Mouse (Mus musculus) skeletal muscle tissue, postnatal 0 days (tissue): ENCODE data around the gene Evi5l. TPM values are rescaled to one million over a fixed set of nuclear protein-coding genes. Genes with fewer than 3 reads are reported as not detected.

Source experiments
- polyA plus RNA-seq: library from polyadenylated mRNA; unstranded; fragments of >200 nt; fragmentation: Nextera tagmentation; extraction: Ambion mirVana; gene quantifications from 2 replicates; pipeline ENCODE4 v1.2.1, GENCODE M21; 2015

Gene Evi5l
- polyA plus RNA-seq, result 9.6 and 11.2 TPM in 2 replicates

DNA sequence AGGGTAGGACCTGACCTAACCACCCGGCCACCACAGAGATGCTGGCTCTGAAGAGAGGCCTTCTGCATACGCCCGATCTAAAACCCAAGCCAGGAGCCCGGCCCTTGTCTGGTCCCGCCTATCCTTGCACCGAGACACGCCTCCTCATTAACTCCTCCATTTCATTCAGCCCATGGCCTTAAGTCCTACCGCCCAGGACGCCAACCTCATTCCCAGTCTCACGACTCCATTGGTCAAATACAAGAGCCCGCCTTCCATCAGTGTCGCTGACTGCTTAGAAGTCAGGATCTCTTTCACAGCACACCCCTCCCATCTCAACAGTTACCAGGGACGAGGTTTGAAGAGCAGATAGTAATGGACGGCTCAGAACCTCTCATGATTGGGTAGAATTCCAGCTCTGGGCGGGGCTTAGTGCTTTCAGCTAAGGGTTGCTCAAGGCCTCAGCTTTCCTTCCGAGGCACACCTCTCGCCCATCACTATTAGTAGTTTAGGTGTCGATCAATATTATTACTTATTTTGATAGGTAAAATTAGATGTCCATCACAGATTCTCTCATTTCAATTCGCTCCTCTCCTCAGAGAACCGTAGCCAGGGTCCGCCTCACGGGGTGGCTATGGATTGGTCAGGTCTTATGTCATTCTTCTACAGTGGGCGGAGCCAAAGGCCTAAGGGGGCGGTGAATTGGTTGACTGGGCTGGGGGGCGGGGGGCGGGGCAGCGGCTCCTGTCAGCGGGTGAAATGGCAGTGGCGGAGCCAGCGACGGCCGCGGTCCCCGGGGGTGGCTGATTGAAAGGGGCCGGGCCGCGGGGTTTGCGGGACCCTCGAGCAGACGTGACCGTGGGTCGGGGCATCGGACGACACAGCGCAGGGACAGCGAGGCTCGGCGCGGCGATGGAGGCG lies at the start of gene Evi5l:
TSS of gene Evi5l (plus strand) at position 716 of the 900 bp plus-strand sequence.

DNA sequence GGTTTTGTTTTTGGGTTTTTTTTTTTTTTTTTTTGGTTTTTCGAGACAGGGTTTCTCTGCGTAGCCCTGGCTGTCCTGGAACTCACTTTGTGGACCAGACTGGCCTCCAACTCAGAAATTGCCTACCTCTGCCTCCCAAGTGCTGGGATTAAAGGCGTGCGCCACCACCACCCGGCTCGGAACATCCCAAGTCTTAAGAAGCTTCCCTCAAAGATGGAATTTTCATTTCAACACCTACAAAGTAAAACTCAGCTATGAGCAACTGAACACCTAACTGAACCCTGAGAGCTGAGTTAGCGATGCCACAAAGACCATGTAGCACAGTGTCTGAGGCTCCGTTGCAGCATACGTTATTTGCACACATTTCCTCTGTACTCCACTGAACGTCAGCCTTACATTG lies 32.6 kb upstream of the Evi5l start, which contains the start of gene Cd209g:
TSS of gene Cd209g (plus strand) at position 301 of the 400 bp plus-strand sequence.

DNA sequence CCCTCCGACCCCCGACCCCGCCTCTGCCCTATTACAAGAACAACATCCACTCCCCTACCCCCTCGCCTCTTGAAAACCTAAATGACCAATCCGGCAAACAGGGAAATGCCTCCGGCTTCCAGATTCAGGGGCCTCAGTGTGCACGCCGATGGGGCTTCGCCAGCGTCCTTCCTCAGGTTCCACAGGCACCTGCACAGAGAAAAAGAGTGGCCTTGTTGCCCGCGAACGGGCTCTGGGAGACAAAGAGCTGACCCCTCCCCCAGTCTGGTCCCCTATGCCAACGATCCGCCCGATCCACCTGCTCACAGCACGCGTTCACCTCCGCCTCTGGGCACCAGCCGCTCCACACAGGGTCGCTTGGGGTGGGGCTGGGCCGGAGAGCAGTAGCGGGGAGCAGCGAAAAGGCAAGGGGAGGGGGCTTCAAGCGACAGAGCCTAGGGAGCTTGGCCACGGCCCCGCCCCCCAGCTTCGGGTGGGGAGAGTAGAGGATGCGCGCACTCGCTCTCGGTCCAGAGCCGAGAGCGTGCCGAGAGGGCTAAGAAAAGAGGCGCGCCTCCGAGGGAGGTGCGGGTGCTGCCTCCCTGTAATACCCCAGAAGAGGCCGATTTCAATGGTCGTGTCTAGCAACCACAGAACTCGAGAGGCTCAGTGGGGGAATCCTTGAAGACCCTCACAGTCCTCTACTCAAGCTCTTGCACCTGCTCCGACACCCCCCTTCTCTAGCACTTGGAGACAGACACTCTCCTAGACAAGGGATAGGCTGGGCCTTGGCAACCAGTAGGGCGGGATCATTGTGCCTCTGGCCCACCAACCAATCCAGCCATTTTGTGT lies 50.6 kb downstream of the Evi5l start, which contains the start of gene Prr36:
TSS of gene Prr36 (minus strand) at position 669 of the 831 bp plus-strand sequence.

DNA sequence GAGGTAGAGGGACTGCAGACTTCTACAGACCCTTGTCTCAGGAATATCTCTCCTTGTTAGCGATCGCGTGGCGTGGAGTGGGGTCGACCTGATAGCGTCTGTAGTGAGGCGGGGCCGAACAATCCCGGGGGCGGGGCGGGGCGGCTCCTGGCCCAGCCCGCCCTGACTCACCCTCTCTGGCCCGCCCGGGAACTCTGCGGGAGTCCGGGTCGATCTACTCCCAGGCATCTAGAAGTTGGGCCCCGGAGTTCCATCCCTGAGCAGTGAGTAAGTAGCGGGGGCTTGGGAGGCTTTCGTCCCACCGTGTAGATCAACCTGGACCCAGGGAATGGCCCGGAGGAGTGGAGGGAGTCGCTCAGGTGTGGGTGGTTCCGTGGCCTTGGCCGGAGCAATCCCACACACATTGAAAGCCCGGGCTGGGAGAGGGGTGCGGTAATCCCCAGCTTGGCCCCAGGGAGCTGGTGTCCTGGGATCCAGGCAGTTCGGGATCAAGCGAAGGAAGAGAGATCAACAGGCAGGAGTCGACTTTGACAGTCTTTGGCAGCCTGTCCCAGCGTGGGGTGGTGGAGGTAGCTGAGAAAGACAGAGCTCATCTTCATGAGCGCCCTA lies 60.5 kb downstream of the Evi5l start, which contains the start of gene Lrrc8e:
TSS of gene Lrrc8e (plus strand) at position 89 of the 609 bp plus-strand sequence.

DNA sequence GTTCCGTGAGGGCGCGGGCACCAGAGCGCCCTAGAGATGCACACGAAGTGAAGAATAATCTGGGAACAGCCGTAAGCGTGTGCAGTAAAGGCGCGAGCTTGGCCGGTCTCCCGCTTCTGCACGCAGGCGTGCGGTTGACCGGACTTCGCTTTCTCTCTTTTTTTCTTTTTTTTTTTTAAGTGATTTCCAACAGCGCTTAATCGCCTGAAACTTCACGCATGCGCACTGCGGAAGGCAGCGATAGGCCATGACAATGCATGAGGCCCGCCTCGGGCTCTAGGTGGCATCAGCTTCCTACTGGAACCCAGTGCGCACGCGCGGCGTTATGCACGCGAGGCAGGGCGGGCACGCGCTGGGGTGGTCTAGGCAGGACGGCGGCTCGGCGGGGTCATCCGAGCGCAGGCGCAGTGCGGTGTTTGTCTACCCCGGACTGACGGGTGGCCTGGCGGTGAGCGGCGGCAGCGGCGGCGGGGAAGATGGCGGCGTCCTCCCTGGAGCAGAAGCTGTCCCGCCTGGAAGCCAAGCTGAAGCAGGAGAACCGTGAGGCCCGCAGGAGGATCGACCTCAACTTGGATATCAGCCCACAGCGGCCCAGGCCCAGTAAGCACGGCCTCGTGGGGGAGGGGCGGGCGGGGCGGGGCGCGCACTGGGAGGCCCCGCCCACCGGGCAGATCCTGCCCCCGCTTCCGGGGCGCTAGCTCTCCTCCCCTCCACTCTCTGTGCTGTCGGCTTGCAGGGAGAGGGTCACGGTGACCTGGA lies 72.2 kb downstream of the Evi5l start, which contains the start of the genes Map2k7 and Gm49320:
TSS of gene Map2k7 (plus strand) at position 307 of the 759 bp plus-strand sequence.
TSS of gene Gm49320 (plus strand) at position 432 of the 759 bp plus-strand sequence.

DNA sequence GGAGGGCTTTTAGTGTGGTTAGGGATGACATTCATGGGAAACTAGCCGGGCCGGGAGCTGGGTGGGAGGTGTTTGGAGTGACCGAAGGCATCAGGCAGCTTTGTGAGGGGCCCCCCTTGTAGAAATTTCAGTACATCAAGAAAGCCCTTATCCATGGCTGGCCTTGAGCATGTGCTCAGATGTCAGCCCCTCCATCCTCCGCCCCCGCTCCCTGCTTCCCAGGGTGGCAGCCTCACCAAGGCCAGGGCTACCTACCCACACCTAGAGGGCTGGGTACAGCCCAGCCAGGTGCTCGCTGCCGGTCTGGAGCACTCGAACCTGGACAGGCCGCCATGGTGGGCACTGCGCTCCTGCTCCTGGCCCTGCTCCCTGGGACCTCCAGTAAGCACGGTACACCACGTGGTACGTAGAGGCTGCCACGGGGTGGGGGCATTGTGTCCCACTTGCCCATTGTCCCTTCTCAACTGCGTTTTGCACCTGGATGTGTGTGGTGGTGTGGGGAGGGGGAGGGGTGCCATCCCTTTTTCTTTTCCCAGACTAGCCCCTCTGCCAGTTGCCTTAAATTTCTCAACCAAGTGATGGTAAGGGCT lies 81.7 kb downstream of the Evi5l start, which contains the start of gene Tgfbr3l:
TSS of gene Tgfbr3l (plus strand) at position 264 of the 590 bp plus-strand sequence.

DNA sequence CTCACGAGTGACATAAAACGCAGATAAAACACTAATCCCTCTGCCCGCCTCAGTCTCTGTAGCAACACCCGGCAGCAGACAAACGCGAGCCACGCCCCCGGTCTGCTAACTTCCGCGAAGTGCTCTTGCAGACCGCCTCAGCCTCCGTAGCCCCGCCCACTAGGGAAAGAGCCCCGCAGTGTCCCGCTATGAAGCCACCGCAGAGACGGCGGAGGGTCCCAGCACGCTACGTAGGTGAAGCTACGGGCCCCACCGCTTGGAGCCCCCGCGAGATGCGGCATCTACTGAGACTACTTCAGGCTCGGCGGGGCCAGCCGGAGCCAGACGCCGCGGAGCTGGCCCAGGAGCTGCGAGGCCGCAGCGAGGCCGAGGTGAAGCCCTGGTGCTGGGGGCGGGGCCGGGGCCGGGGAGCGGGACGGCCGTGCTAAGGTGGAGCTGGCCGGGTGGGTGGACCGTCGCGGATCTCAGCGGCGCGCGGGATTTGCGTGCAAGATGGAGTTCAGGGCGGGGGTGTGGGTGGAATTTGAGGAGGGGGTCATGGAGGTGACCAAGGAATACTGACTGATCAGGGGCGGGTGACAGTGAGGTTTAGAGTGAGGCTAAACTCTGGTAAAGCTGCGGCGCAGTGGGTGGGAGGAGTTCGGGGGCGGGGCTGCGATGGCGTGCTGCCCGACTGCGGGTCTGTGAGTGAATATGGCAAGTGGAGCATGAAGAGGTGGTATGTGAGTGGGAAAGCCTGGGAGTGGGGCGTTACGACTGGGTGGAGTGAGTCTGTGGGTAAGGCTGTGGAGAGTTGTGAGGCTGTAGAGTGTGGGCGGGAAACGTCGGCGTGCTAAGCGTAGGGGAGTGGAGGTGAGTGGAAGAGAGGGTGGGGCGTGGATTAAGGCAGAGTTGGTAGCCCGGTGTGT lies 86.8 kb downstream of the Evi5l start, which contains the start of gene Snapc2:
TSS of gene Snapc2 (plus strand) at position 147 of the 908 bp plus-strand sequence.

DNA sequence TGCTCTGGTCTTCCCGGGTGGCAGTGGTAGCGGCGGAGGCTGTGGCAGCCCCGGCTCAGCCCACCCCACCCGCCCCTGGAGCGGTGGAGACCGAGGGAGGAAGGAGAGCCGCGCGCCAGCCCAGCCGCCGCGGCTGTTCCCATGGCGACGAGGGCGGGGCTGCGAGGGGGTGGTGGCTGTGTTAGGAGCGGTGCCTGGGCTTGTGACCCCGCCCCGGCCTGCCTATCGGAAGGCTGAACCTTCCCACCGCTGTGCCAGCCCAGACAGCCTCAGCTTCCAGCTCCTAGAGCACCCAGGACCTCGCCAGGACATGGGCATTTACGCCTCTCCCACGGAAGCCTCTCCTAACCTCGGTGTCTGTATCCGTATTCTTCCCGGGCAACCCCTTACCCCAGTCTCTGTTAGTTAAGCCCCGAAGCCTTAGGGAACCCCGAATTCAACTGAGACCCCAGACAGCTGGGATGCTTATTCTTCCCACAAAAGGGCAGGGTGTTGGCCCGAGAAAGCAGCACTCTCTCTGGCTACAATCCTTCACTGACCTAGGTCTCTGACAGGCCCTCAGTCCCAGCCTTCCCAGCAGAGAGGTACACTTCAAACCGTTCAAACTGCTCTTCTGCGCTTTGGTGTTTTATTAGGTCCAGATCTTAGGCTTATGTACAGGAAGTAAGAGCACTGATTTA lies 92.9 kb downstream of the Evi5l start, which contains the start of gene Ctxn1:
TSS of gene Ctxn1 (minus strand) at position 150 of the 680 bp plus-strand sequence.

Other genes with a start within 250 kb of the Evi5l start
- 0.27 and 0.33 TPM in 2 replicates for gene Cd209b, start 239.7 kb upstream of the Evi5l start, polyA plus RNA-seq
- gene Cd209c, start 211.8 kb upstream of the Evi5l start, polyA plus RNA-seq, result 0.12 and 0.26 TPM in 2 replicates
- gene Cd209f, start 60.7 kb upstream of the Evi5l start, polyA plus RNA-seq, result 1.3 and 2.8 TPM in 2 replicates
- 0.09 and 0.12 TPM in 2 replicates for gene Cd209g, start 32.5 kb upstream of the Evi5l start, polyA plus RNA-seq
- 0.09 TPM in 1 of 2 replicates, not detected in the other for gene Prr36, start 50.9 kb downstream of the Evi5l start, polyA plus RNA-seq
- 0.06 and 0.17 TPM in 2 replicates for gene Lrrc8e, start 60.3 kb downstream of the Evi5l start, polyA plus RNA-seq
- gene Map2k7, start 72.2 kb downstream of the Evi5l start, polyA plus RNA-seq, result 20.8 TPM in 2 replicates
- gene Gm49320, start 72.3 kb downstream of the Evi5l start, polyA plus RNA-seq, result 0.49 and 0.69 TPM in 2 replicates
- gene Tgfbr3l, start 81.6 kb downstream of the Evi5l start, polyA plus RNA-seq, result 1.2 and 2.5 TPM in 2 replicates
- 21.5 and 26.5 TPM in 2 replicates for gene Snapc2, start 86.5 kb downstream of the Evi5l start, polyA plus RNA-seq
- 7.5 and 7.9 TPM in 2 replicates for gene Ctxn1, start 92.7 kb downstream of the Evi5l start, polyA plus RNA-seq
- gene Timm44, start 109.3 kb downstream of the Evi5l start, polyA plus RNA-seq, result 64.0 and 64.1 TPM in 2 replicates
- gene Ccl25, start 158.6 kb downstream of the Evi5l start, polyA plus RNA-seq, result 5.6 and 7.0 TPM in 2 replicates
- gene Elavl1, start 158.8 kb downstream of the Evi5l start, polyA plus RNA-seq, result 79.2 and 92.9 TPM in 2 replicates